Mouse (Mus musculus) cerebellum, adult 2 months (tissue): ENCODE measurements around the gene Ccdc9b.

Experiments used
- CTCF ChIP-seq: fragments of 200-500 bp; IDR thresholded peaks from 2 replicates; pipeline ENCODE4 v1.5.1; 2011; ENCODE audit warnings: low read depth, mild to moderate bottlenecking, control low read depth, low read length, moderate library complexity, borderline replicate concordance; ENCODE audit not compliant: insufficient read depth
- POLR2A ChIP-seq: fragments of 200-500 bp; IDR thresholded peaks from 2 replicates; pipeline ENCODE4 v1.6.1; 2011; ENCODE audit warnings: low read length, control low read depth, borderline replicate concordance; ENCODE audit not compliant: insufficient read depth

DNA sequence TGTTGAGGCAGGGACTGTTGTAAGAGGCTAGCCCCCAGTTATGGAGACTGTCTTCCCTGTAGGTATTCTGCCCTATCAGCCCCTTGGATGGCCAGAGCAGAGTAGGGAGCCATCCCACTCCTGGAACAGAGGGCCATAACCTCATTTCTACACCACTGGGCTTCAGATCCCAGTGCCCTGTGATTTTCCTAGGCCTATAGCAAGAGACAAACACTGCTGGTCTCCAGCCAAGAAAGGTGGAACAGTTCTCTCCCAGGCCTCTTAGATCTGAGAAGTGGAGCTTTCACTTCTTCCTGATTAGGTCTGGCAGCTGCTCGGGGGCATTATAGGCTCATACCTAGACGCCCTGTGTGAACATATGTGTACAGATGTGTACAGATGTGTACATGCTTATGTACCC lies 13.8 kb upstream of the Ccdc9b start:
- TF ChIP-seq CTCF (no peak), POLR2A (0 out of 2 replicates have a peak, but pooled peaks have one; percentile 2)
